Mouse (Mus musculus) left cerebral cortex, adult 2 months (tissue): ENCODE measurements around the gene Guca1b. TPM values are rescaled to one million over a fixed set of nuclear protein-coding genes. Genes with fewer than 3 reads are reported as not detected.

Experiments used
- DNase-seq, 2 experiments: peaks; one replicate each; pipeline ENCODE4 v3.0.0; 2021 to 2022; ENCODE audit warnings: low spot score in 2 of 2, mixed read lengths in 1 of 2; ENCODE audit errors: extremely low spot score in 1 of 2
- H3K27ac ChIP-seq: fragments of 200-600 bp; 2 replicates; pipeline ENCODE4 v1.8.1; 2022
- H3K4me3 ChIP-seq: fragments of 200-600 bp; 2 replicates; pipeline ENCODE4 v1.8.1; 2022
- CTCF ChIP-seq: fragments of 200-600 bp; IDR thresholded peaks from 2 replicates; pipeline ENCODE4 v1.8.1; 2022; ENCODE audit warnings: antibody characterized with exemption, mild to moderate bottlenecking, moderate library complexity
- intact Hi-C: fragments of 180-260 bp; cut with DNase I; formaldehyde crosslinking; loops from one replicate; pipeline ENCODE4 v1.15.1; 2025
- total RNA-seq, 2 experiments: library from RNA; stranded (reverse); gene quantifications; 2 replicates each; pipeline ENCODE4 v1.2.3; 2021

Gene Guca1b
- total RNA-seq, 2 experiments from 2014 or later, result 1.8 to 2.9 TPM

DNA sequence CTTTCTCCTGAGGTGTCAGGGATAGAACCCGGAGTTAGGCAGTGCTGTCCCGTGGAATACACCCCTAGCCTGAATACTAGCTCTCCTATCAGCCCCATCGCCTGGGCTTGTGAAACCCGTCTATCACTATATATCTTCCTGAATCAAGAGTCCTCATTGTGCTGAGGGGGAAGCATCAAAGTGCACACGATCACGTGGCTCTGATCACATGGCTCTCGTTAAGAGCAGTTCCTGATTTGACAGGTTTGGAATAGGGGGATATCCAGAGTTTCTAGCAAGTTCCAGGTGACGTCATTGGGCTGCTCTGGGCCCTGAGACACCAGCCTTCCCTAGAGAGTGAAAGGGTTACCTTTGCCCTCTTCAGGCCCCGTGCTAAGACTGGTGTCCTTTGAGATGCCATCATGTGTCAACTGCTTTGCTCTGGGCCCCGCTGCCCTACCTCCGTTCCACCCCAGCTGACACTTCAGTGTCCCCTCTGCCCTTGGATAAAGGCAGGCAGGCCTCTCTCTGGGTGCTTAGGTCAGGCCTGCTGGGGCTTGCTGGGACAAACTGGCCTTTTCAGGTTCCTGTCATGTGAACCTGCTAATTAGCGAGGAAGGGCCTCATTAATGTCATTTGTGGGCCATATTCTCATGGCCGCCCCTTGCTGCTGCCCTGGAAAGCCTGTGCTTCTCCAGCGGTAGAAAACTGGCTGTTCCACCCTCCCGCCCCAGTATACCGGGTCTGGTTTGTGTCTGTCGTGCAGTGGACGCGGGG is 56.3 kb downstream of the Guca1b start:
- intact Hi-C loops, result no loop called here
- Histone ChIP-seq H3K27ac (no peak overlapping the region), H3K4me3 (no peak overlapping the region)
- no peak for TF ChIP-seq CTCF
- no peak for DNase-seq

DNA sequence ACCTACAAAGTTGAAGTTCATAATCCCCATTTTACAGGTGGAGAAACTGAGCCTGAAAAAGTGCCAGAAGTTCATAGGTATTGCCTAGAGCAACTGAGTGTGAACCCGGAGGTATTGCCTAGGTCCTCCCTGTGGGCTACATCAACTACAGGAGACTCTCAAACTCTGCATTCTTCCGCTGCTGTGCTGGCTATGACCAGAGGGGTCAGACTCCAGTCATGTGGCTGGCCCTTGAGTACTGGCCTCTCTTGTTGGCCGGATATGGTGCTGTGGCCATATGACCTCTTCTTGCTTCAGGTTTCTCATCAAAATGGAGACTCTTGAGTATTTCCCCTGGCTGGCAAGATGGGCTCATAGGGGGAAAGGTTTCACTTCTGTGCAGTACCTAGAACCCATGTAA is 57.1 kb downstream of the Guca1b start:
- DNase-seq, result no peak

More for the DNA sequence above, 57.1 kb downstream of the Guca1b start:
- Histone ChIP-seq H3K27ac (no peak overlapping the region), H3K4me3 (no peak overlapping the region)
- intact Hi-C loops, result no loop called here
- TF ChIP-seq CTCF, result no peak

Other genes starting within 250 kb of the Guca1b start
- 10 to 100 TPM; 28.4 to 29.1 TPM for gene Mrps10, start 16.5 kb upstream of the Guca1b start, total RNA-seq
- gene Guca1a, start 15.2 kb downstream of the Guca1b start, total RNA-seq, result not detected
- under 1 TPM; 0.61 to 0.84 TPM for gene AI661453, start 51.2 kb downstream of the Guca1b start, total RNA-seq
- not detected for gene 1700001C19Rik, start 52.0 kb downstream of the Guca1b start, total RNA-seq
- 10 to 100 TPM; 17.3 to 22.0 TPM for gene Taf8, start 116.9 kb downstream of the Guca1b start, total RNA-seq
- gene Ccnd3, start 119.7 kb downstream of the Guca1b start, total RNA-seq, result 10 to 100 TPM; 38.2 to 38.4 TPM
- gene Bysl, start 226.1 kb downstream of the Guca1b start, total RNA-seq, result 10 to 100 TPM; 18.1 to 18.8 TPM
- gene Med20, start 226.2 kb downstream of the Guca1b start, total RNA-seq, result 10 to 100 TPM; 29.3 to 33.3 TPM
- 1 to 10 TPM; 7.1 TPM for gene Gm20517, start 226.2 kb downstream of the Guca1b start, total RNA-seq
- 10 to 100 TPM in 1 of 2 experiments, 1 to 10 TPM in 1; 9.6 to 13.1 TPM for gene Usp49, start 245.3 kb downstream of the Guca1b start, total RNA-seq